20 mouse cellular contexts compared by ENCODE assay signal in the genomic region with DNA sequence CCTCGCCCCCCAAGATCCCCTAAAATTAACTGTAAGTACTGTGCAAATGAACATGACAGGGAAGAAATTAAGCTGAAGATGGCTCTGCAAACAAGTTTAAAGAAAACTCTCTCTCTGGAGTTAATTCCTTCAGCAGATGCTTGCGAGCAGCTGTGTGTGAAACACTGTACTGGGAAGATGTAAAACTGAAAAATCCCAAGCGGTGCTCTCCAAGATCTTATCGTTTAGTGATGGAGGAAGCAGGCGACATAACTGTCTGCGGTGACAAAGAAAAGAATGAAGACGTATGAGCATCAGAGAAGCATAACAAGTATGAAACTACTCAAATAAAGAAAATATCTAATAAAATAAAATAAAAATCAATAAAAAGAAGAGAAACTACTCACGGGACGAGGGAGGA. TPM values are rescaled to one million over a fixed set of nuclear protein-coding genes. Genes with fewer than 3 reads are reported as not detected.
DNase-seq lines count a peak whose midpoint lies in the region; ATAC-seq and TF ChIP-seq lines count a peak whose summit lies in the region.
"Had no signal": no experiment of that assay in that cellular context is flagged by ENCODE, and none has a peak within 500 bp of the region (broad histone marks: within the 10 kb centered on the region; RNA-seq: fewer than 3 reads in every experiment).

No protein-coding gene starts in this region.

- H3K4me3 ChIP-seq in forebrain, embryonic 11.5 days (ENCODE audit: low read depth, low read length) = no peak overlapping the region
- H3K4me3 ChIP-seq in forebrain, embryonic 13.5 days = no peak overlapping the region
- H3K4me3 ChIP-seq in gastrocnemius, adult 2 months = no peak overlapping the region
- no peak overlapping the region for H3K4me3 ChIP-seq in liver, embryonic 13.5 days (replicated peaks)
- no peak overlapping the region for H3K4me3 ChIP-seq in liver, postnatal 0 days (ENCODE audit: low read depth, low read length)
- H3K4me3 ChIP-seq: forebrain, embryonic 10.5 days; forebrain, embryonic 15.5 days; heart, adult 2 months; hindbrain, embryonic 12.5 days; hindbrain, embryonic 15.5 days had no signal

- H3K9ac ChIP-seq in forebrain, embryonic 11.5 days (ENCODE audit: low read length) = no peak overlapping the region
- H3K9ac ChIP-seq in forebrain, embryonic 13.5 days = no peak overlapping the region
- H3K9ac ChIP-seq in liver, embryonic 13.5 days = no peak overlapping the region
- H3K9ac ChIP-seq in liver, postnatal 0 days (replicated peaks) = no peak overlapping the region
- H3K9ac ChIP-seq: forebrain, embryonic 15.5 days; hindbrain, embryonic 12.5 days; hindbrain, embryonic 15.5 days had no signal

- H3K27ac ChIP-seq in forebrain, embryonic 11.5 days (ENCODE audit: low read depth, low read length) = no peak overlapping the region
- H3K27ac ChIP-seq in forebrain, embryonic 13.5 days = no peak overlapping the region
- peak overlapping the region; percentile 35; the same call in 1 of the 2 replicates for H3K27ac ChIP-seq in gastrocnemius, adult 2 months
- H3K27ac ChIP-seq in liver, embryonic 13.5 days = 0 out of 2 replicates have a peak overlapping the region, but pooled peaks have one; percentile 16
- no peak overlapping the region for H3K27ac ChIP-seq in liver, postnatal 0 days (ENCODE audit: low read depth)
- H3K27ac ChIP-seq: forebrain, embryonic 10.5 days; forebrain, embryonic 15.5 days; heart, adult 2 months; hindbrain, embryonic 12.5 days; hindbrain, embryonic 15.5 days had no signal

- WGBS in forebrain, embryonic 11.5 days = 93% methylated on average over 9 of the region's 9 CpGs
- 95% methylated on average over 9 of the region's 9 CpGs for WGBS in forebrain, embryonic 13.5 days
- 79% methylated on average over 9 of the region's 9 CpGs for WGBS in liver, embryonic 13.5 days (ENCODE audit: insufficient replicate concordance)
- 90% methylated on average over 9 of the region's 9 CpGs for WGBS in liver, postnatal 0 days (ENCODE audit: insufficient replicate concordance)

- H3K27me3 ChIP-seq in forebrain, embryonic 11.5 days (ENCODE audit: control insufficient read depth, insufficient read depth, low read length) = no peaks in the 10 kb centered on the region
- no peaks in the 10 kb centered on the region for H3K27me3 ChIP-seq in forebrain, embryonic 13.5 days
- no peaks in the 10 kb centered on the region for H3K27me3 ChIP-seq in liver, embryonic 13.5 days
- no peaks in the 10 kb centered on the region for H3K27me3 ChIP-seq in liver, postnatal 0 days (ENCODE audit: insufficient read depth, low read length)
- H3K27me3 ChIP-seq: forebrain, embryonic 15.5 days; hindbrain, embryonic 12.5 days; hindbrain, embryonic 15.5 days had no signal

- no peak for TF ChIP-seq EP300 in liver, postnatal 0 days (IDR thresholded peaks at IDR 0.05; ENCODE audit: low read depth)

- intact Hi-C loops in gastrocnemius, adult 2 months (cut with DNase I) = loop anchor here (5.0 kb wide), 1 partner anchor 40 kb away; no protein-coding TSS in a partner anchor

- no peak overlapping the region for H3K4me2 ChIP-seq in forebrain, embryonic 11.5 days (ENCODE audit: low read depth, low read length, severe bottlenecking)
- H3K4me2 ChIP-seq in forebrain, embryonic 13.5 days = no peak overlapping the region
- H3K4me2 ChIP-seq in liver, embryonic 13.5 days = no peak overlapping the region
- no peak overlapping the region for H3K4me2 ChIP-seq in liver, postnatal 0 days (ENCODE audit: low read depth, low read length)
- H3K4me2 ChIP-seq: forebrain, embryonic 15.5 days; heart, embryonic 11.5 days; hindbrain, embryonic 12.5 days; hindbrain, embryonic 15.5 days had no signal

- no peak for TF ChIP-seq CTCF in gastrocnemius, adult 2 months (IDR thresholded peaks at IDR 0.05)
- no peak for TF ChIP-seq CTCF in liver, postnatal 0 days (IDR thresholded peaks at IDR 0.05; ENCODE audit: low read depth)

- no peaks in the 10 kb centered on the region for H3K4me1 ChIP-seq in forebrain, embryonic 11.5 days (replicated peaks; ENCODE audit: control insufficient read depth, insufficient read depth, low read length)
- no peaks in the 10 kb centered on the region for H3K4me1 ChIP-seq in forebrain, embryonic 13.5 days
- peaks cover 61% of the 10 kb centered on the region for H3K4me1 ChIP-seq in liver, embryonic 13.5 days (replicated peaks)
- H3K4me1 ChIP-seq in liver, postnatal 0 days (ENCODE audit: insufficient read depth) = peaks cover 32% of the 10 kb centered on the region
- H3K4me1 ChIP-seq: forebrain, embryonic 15.5 days; hindbrain, embryonic 12.5 days; hindbrain, embryonic 15.5 days had no signal

- no peak for ATAC-seq in forebrain, embryonic 11.5 days (replicated peaks; ENCODE audit: low FRiP score)
- ATAC-seq in forebrain, embryonic 13.5 days = no peak
- ATAC-seq in liver, embryonic 13.5 days (ENCODE audit: low read depth) = no peak
- no peak for ATAC-seq in liver, postnatal 0 days
- ATAC-seq: activated CD4-positive, CD25-positive, alpha-beta regulatory T cell, adult 4 months; forebrain, embryonic 15.5 days; intestine, postnatal 0 days had no signal

- H3K9me3 ChIP-seq in forebrain, embryonic 11.5 days (ENCODE audit: control insufficient read depth, low read length) = no peaks in the 10 kb centered on the region
- H3K9me3 ChIP-seq in forebrain, embryonic 13.5 days (replicated peaks) = no peaks in the 10 kb centered on the region
- no peaks in the 10 kb centered on the region for H3K9me3 ChIP-seq in liver, embryonic 13.5 days (replicated peaks)
- no peaks in the 10 kb centered on the region for H3K9me3 ChIP-seq in liver, postnatal 0 days (ENCODE audit: low read length)
- H3K9me3 ChIP-seq: forebrain, embryonic 10.5 days; forebrain, embryonic 15.5 days; hindbrain, embryonic 12.5 days; hindbrain, embryonic 15.5 days had no signal

- no peaks in the 10 kb centered on the region for H3K36me3 ChIP-seq in forebrain, embryonic 11.5 days (ENCODE audit: control insufficient read depth, insufficient read depth, low read length)
- H3K36me3 ChIP-seq in forebrain, embryonic 13.5 days (ENCODE audit: poor library complexity, severe bottlenecking) = no peaks in the 10 kb centered on the region
- H3K36me3 ChIP-seq in liver, embryonic 13.5 days = 0 out of 2 replicates have a peak, but pooled peaks cover 3% of the 10 kb centered on the region
- 0 out of 2 replicates have a peak, but pooled peaks cover 8% of the 10 kb centered on the region for H3K36me3 ChIP-seq in liver, postnatal 0 days (replicated peaks; ENCODE audit: insufficient read depth, low read length)
- H3K36me3 ChIP-seq: forebrain, embryonic 15.5 days; hindbrain, embryonic 12.5 days; hindbrain, embryonic 15.5 days had no signal

- DNase-seq in forebrain, embryonic 11.5 days (ENCODE audit: low spot score) = peak; percentile 11
- no peak for DNase-seq in gastrocnemius, adult 2 months
- DNase-seq in gastrocnemius, postnatal 4 days (ENCODE audit: low spot score in 2 of 2) = no peak
- DNase-seq in liver, embryonic 13.5 days = no peak
- DNase-seq in liver, postnatal 0 days = no peak
- DNase-seq: adrenal gland, adult 8-10 months; adrenal gland, postnatal 25 days; cerebellum, adult 18-20 months; cerebellum, adult 9-10 months; cerebellum, postnatal 14 days; gastrocnemius, postnatal 14 days; heart, adult 2 months had no signal

RNA-seq across cellular contexts. Expression of a gene that starts 18.1 kb away (rescaled TPM):
- 7.7 and 12.8 TPM in 2 replicates for polyA plus RNA-seq in forebrain, embryonic 11.5 days (2014; fragmentation: Nextera tagmentation; extraction: Ambion mirVana)
- polyA plus RNA-seq in forebrain, embryonic 13.5 days (2015; fragmentation: Nextera tagmentation; extraction: Ambion mirVana) = 10.9 and 13.7 TPM in 2 replicates
- 10 to 100 TPM; 40.0 to 41.8 TPM for total RNA-seq in gastrocnemius, adult 2 months (2021)
- 10 to 100 TPM; 34.2 to 41.5 TPM for total RNA-seq in gastrocnemius, postnatal 4 days (2021)
- polyA plus RNA-seq in liver, embryonic 13.5 days (2015; fragmentation: Nextera tagmentation; extraction: Ambion mirVana) = 11.1 and 15.9 TPM in 2 replicates
- polyA plus RNA-seq in liver, postnatal 0 days (2015; fragmentation: Nextera tagmentation; extraction: Ambion mirVana) = 23.1 and 24.3 TPM in 2 replicates

Comparison
In these comparisons a context has a peak if more than half of its experiments do, and no peak if none do; other contexts are left out.
1. H3K27ac ChIP-seq: peak in gastrocnemius, adult 2 months (single experiment) and liver, embryonic 13.5 days (single experiment); none in forebrain, embryonic 11.5 days (single experiment), forebrain, embryonic 13.5 days (single experiment) and liver, postnatal 0 days (single experiment).